Mouse (Mus musculus): Measurements from ENCODE around the gene Ttc38.
A peak's percentile ranks its signal among the peaks of the same experiment; 100 is the strongest.

Gene Ttc38

DNA sequence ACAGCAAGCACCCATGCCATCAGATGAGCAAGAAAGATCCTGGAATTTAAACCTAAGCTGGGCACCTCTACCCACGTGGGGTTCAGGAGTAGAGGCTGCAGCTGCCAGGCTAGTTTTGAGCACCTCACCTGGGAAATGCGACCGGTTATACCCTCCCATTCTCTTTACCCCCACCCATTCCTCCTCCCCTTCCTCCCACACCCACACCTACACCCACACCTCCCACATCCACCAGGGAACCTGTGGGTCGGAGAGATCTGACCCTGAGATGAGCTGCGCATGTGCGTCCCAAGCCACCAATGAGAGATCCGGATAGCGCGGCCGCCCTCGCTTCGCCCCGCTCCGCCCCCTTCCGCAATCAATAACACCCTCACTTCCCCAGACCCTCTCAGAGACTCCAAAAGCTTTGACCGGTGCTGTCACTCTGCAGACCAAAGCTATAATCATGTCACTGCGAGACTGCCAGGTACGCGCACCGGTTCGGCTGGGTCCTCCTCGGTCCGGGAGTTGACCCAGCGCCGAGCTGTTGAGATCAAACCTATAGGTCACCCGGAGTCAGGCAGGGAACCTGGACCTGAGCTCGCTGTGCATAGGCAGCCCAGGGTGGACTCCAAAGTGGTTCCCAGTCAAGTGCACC is at the start of gene Ttc38:
TSS of gene Ttc38 (plus strand) at position 353 of the 637 bp plus-strand sequence.
- DNase-seq = peak; percentile 93 to 95

DNA sequence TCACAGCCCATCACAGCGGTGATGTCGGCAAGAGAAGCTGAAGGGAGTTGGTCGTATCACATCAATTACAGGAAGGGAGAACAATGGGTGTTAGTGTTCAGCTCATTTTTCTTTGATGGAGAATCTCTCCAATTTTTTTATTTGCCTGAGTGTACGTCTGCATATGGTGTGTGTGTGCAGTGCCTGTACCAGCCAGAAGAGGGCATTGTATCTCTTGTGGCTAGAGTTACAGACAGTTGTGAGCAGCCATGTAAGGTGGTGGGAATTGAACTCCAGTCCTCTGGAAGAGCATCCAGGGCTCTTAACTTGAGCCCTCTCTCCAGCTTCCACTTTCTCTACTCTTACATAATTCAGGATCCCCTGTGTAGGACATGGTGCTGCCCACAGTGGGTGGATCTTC is 49.0 kb upstream of the Ttc38 start:
- peak in 1 of 2 experiments; percentile 44 for DNase-seq

DNA sequence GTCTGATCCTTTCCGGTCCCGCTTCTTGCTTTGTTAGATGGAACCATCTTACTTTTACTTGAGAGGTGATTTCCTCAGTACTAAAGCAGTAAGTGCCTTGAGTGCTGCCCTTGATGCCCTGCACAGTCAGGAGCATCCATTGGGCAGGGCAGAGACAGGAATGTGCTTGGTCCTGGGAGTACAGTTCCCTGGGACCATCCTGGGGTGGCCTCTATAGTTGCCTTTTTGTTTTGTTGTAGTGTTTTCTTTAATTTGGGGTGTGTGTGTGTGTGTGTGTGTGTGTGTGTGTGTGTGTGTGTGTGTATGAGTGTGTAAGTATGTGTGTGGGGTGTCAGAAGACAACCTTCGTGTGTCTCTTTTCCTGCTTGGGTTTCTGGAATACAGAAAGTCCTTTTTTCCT is 47.8 kb upstream of the Ttc38 start:
- no peak for DNase-seq

DNA sequence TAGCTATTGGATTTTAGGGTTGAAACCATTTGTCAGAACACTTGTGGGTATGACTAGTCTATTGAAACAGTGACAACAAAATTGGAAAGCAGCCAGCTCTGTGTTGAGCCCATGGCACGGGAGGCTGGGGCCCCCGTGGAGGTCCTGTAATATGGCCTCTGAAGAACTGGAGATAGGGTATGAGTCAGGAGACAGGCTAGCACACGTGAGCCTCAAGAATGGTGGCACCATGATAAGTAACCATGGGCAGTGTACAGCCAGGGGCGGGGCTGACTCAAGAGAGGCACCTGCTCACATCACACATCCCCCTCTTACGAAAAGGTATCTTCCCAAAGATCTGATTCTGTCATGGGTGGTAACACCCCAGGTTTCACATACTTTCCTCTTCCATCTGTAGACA is 45.4 kb upstream of the Ttc38 start:
- no peak for DNase-seq

DNA sequence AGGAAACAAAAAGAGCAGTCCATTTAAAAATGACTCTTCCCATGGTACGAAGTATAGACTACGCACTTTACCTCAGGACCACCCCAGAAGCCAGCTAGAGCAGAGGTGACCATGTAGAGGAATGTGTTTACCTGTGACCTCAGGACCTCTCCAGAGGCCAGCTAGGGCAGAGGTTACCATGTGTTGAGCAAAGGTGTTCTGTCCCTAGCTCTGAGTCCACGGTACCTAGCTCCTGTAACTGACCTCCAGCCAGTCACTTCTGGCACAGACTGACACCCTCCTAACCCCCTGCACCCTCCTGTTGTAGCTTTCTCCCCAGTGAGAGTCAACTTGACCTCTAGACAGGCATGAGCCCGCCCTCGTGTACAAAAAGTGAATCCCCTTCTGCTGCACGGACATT is 44.6 kb upstream of the Ttc38 start:
- DNase-seq = no peak

DNA sequence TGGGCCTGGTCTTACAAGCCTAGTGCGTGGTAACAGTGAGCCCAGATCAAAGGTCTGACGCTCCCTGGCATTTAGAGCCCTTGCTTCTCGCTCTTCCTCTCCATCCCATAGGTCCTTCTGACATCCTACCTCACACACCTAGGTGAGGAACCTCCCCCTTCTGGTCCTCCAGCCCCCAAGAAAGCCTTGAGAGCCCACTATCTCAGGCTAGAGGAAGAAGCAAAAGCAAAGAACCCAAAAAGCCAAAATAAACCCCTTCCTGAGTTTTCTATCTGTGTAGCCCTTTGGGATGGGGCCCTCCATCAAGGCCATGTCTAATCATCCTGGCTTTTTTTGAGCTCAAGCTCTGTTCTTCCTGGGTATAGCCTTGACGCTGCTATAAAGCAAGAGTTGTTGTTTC is 44.1 kb upstream of the Ttc38 start:
- no peak for DNase-seq

DNA sequence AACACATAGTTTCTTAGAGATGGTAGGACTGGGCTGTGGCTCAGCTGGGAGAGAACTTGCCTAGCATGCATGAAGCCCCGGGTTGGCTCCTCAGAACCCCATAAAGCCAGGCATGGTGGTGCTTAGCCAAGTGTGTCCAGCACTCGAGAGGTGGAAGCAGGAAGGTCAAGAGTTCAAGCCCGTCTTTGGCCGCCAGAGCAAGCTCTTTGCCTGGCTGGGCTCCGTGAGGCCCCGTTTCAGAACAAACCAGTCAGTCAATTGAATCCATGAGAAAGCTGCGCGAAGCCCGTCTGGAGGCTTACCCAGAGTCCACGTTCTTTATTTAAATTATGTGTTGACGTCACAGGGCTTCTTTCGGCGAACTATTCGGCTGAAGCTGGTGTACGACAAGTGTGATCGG is 43.5 kb upstream of the Ttc38 start:
- peak; percentile 51 to 61 for DNase-seq

DNA sequence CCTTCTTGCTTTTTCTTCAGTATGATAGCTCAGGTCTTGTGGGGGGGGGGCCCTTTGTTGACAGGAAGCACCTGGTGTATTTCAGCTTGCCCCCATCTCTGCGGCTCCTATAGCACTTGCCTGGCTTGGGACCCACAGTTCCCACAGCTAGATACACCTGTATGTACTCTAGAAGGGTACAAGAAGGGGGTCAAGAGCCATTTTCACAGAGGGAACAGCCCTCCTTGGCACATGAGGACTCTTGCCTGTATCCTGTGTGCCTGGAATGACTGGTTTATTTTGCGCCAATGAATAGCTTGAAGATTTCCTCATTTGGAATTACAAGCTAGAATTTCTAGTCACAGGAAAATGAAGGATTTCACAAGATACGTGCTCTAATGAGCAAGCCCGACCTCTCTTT is 40.7 kb upstream of the Ttc38 start:
- no peak for DNase-seq

DNA sequence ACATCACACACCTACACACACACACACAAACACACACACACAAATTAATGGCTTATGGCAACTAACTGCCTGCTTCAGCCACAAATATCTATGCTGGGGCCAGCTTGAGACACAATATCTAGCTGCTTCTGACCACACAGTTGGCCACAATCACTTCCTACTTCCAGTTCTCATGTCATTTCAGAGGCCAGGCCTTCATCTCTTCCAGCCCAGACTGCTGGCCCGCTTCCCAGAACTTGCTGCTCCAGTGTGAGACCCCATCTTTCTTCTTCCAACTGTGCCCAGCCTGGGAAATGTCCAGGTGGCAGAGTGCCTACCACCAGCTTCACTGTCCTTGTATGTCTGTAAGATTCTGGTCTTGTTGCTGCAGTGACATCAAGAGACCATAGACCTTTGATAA is 39.3 kb upstream of the Ttc38 start:
- no peak for DNase-seq

DNA sequence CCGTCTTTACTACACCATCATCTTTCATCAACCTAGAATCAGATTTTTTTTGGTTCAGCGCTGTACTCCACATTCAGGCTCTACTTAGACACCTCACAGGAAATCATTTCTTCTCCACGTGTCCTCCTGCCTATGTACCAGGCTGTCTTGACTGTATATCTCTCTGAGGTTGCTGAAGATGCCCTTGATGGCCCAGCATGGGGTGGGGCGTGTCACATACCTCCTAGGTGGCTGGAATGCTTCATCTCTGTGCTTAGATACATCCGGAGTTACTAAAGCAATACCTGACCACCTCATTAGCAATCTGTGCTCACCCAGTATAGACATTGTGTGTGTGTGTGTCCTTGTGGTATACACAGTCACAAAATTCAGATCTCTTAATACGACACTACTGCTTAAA is 36.6 kb upstream of the Ttc38 start:
- no peak for DNase-seq

DNA sequence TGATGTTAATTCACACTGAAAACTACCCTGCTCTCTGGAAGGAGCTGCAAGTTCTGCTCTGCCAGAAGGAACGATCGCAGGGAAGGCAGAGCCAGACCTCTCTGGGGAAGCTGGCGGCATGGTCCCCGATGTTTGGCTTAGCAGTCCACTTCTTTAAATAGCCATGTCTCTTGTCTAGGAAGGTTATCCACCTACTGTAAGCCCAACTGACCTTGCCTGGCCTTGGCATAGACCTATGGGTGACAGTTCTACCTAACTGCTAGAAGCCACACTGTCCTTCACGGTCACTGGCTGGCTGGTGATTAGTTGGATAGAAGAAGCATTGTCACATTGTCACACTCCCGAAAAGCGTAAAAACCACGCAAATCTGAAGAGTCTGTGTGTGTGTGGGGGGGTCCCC is 33.4 kb upstream of the Ttc38 start:
- no peak for DNase-seq

DNA sequence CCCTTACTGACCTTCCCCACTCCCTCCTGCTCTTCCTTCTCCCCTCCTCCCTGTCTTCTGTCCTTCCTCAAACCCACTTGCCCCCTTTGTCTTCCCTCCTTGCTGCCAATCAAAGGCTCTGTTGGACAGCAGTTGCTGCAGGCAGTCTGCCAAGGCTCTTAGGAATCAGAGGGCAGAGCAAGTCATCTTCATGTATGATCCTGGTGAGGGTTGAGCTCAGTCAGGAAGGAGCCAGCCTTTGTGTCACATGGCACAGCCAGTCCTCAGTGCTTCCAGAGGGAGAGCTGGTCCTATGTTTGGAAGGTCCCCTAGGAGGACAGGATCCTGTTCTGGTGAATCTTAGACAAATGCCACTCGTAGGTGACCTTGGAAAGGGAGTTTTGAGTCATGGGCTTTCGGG is 29.2 kb upstream of the Ttc38 start:
- peak; percentile 45 to 73 for DNase-seq

DNA sequence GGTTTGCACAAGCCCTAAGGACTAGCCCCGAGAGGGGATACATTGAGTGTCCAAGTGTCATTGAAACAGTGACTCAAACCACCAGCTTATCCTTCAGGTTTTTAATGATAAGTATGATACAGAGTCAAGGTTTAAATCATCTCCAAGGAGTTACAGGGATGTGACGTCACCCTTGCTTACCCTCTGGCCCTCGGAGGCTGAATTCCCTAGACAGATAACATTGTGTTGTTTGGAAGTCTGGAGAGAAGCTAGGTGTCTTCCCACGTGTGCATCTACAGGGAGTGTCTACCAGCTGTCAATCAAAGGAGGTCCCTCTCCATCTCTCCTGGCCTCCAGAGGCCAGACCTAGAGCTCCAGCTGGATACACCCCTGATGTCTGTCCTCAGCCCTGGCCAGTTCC is 25.2 kb upstream of the Ttc38 start:
- no peak for DNase-seq

DNA sequence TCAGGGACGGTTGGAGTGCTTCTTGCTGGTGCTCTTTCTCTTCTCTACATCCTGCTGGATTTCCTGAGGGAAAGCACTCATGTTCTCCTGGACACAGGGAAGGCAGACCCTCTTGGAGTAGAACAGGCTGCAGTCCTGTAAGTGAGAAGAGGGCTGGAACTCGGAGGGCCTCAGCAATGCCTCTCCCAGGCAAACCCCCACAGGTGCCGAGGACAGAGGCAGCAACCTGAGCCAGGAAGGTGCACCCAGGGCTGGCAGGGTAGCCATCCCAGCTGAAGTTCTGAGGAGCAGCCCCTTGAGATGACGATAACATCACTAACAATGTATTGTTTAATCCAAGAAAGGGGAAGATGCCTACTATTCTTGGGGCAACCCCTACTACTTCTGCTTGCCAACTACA is 24.7 kb upstream of the Ttc38 start:
- DNase-seq = no peak

DNA sequence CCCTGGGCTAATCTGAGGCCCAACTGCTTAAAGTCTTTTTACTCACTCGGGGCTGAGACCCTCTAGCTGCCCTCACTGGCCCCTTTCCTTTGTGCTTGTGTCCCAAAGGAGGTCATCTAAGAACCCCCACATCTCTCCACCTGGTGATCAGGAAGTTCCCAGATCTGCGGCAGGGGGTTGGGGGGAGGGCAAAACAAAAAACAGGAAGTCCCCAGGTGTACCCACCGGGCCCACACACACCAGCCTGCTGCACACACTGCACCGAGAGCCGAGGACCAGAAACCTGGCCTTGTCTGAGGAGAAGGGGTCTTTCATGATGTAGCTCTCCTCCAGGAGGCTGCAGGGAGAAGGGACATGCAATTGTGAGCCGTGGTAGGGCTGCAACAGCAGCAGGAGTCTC is 24.1 kb upstream of the Ttc38 start:
- no peak for DNase-seq

DNA sequence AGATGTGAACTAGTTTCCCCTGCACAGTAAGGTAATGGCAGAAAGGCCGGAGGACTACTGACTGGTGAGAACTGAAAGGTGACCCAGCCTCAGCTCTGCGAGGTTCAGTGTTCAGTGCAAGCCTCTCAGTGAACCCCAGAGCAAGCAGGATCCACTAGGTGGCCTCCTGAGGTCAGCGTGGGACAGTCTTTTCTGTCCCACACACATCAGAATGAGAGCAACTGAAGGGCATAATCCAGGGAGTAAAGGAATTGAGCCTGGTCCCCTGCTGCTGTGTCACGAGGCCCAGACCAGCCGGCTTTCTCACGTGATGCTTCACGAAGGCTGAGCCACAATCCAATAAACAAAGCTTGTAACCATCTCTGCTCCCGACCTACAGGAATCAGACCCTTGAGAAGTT is 23.7 kb upstream of the Ttc38 start:
- DNase-seq = peak; percentile 25 to 51

DNA sequence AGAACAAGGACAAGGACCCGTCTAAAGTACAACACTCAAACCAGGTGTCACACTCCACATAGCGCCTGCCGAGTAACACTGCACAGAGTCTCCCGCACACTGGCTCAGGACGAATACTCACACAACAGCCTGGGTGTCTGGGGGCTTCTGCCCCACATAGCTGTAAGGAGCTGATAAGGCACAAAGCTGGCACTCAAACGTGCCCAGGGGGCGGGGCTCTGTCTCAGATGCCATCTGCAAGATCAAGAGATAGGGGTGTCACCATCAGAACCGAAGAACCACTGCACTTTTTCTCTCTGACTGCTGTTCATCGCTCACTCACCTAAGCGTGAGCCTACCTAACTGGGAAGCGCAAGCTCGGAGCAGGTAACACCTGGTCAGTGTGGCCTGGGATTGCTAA is 23.0 kb upstream of the Ttc38 start:
- DNase-seq = peak in 1 of 2 experiments; percentile 15

DNA sequence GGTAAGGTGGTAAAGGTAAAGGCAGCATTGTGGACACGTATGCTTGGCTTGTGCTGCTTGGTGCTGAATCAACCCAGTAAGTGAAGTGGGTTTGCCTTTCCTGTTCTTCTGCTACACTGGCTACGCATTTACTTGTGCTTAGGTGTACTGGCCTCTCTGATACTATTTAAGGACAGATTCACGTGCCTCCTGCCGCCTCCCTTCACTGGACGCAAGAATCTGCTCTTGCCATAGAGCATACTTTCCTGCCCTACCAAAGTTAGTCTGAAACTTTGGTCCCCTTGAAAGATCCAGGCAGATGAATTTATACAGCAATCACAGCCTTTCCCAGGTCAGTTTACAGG is 21.7 kb upstream of the Ttc38 start:
- no peak for DNase-seq

DNA sequence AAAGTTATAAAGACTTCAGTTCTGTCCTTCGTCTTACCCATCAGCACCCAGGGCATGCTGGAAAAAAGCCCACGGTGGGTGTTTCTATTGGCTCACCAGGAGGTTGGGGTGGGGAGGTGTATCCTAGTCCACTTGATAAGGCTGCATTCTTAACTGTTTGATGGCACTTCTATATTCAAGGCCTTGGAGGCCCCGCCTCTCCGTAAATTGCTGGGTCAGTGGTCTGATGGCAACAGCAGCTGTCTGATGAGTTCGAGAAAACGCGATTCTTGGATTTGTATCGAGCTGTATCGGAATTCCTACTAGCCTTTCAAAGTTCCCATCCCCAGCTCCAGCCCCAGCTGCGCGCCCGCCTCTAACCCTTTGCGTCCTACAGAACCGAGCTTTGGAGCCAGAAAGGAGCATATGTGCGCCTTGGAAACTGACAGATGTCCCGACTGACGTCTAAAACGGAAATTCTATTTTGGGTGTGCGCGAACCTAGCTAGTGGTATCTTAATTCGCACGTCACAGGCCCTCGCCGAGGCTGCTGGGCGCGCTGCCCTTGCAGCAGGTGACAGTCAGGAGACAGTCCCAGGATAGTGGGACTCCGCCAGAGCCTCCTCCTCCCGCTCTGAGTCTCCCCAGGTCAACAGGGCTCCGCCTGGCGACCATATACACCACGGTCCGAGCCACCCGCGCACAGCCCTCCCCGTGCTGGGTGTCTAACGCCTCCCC is 21.1 kb upstream of the Ttc38 start:
- peak; percentile 50 to 79 for DNase-seq

DNA sequence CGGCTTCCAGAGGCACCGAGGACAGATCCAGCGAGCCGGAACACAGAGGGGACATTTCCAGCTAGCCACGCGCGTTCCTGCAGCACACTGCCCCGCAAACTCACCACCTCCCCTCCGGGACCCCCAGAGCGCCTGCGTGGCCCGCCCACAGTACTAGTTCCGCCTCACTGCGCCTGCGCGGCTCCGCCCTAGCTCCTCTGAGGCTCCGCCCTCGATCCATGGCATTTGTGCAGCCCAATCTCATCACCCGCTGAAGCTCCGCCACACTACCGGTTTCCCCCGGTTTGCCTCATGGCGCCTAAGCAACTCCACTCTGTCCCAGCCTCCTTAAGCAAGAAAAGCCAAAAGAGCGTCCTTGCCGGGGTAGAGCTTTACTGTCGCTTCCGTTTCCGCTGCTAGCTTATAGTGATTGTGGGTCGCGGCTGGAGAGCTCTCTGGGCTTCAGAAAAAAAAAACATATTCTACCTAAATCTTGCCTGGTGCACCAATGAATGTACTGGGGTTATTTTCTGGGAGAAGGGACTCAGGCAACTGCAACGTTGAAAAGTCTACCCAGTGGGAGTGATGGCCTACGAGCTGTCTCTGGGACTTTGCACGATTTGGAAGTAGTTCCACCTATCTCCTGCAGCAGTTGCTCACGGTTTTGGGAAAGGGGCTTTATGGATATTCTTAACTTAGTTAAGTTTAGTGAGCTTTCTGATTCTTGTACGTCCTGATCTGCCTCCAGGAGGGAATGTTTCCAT is 20.4 kb upstream of the Ttc38 start, which contains the start of gene Cdpf1:
TSS of gene Cdpf1 (minus strand) at position 163 of the 743 bp plus-strand sequence.
- peak; percentile 98 to 100 for DNase-seq

DNA sequence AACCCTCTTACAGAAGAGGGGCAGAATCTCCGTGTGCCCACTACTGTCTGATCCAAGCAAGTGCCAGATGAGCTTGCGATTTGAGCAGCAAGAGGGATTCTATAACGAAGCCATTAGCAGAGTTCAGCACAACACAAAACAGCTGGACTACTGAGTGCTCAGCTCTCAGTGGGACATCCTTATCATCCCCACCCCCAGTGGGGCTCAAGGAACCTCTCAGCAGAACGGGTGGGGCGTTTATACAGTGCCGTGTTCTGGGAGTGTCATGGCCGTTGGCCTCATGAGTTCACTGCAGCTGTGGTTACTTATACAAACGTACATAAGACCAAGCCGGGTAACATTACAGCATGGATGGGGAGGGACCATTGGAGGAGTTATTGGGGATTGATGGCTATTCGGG is 18.7 kb upstream of the Ttc38 start:
- no peak for DNase-seq

DNA sequence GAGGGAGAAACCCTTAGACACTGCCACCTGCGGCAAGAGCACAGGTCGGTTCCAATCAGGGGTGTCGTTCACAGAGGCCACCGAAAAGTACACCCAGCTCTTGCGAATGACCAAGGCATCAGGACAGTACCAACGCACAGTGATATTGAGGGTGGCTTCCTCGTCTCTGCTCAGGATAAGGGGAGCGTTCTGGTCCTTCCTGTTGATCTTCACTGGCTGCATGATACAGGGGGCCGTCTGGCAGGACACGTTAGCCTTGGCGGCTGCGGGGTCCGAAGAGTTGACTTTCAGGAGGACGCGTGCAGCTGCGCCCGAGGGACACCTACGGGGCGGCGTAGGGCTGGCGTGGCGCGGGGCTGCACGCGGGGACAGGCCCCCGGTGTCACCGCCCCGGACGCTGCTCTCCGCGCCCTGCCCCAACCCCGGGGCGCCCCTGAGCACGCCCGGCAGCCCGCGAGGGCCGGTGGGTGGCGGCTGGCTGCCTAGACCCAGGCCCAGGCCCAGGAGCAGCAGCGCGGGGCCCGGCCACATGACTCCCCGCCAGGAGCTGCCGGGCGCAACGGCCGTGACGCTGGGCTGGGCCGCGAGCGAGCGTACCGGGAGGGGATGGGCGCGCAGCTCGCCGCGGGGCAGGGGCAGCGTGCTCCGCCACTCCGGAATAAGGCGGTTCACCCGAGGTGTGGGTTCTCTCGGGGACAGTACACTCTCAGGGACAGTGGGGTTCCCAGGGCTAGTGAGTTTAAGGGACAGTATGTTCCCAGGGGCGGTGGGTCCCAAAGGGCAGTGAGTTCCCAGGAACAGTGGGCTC is 10.7 kb upstream of the Ttc38 start, which contains the start of gene Pkdrej:
TSS of gene Pkdrej (minus strand) at position 532 of the 808 bp plus-strand sequence.
- DNase-seq = peak in 1 of 2 experiments; percentile 64

DNA sequence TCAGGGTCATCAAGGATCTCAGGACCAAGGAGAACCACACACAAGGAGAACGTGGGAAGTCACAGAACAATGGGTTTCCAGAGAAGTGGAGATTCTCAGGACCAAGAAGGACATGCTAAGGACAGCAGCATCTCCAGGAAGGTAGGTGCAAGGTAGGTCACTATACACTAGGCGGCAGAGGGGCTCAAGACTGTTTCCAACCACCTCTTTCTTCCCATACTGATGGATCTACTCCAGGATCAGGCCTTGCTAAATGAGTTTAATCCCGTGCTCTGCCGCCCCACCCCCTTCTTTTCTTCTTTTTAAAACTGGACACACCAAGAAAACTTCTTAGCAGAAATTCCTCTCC is 10.1 kb upstream of the Ttc38 start:
- DNase-seq = no peak
